Mouse (Mus musculus) thymus, adult 2 months (tissue): ENCODE results near the gene Nmt1.

Source experiments
- CTCF ChIP-seq: fragments of 200-500 bp; IDR thresholded peaks from 2 replicates; pipeline ENCODE4 v1.5.1; 2012; ENCODE audit warnings: mild to moderate bottlenecking, control low read depth, low read length, moderate library complexity, borderline replicate concordance; ENCODE audit not compliant: control insufficient read depth, poor library complexity, insufficient read depth; ENCODE audit errors: extremely low read depth
- POLR2A ChIP-seq: fragments of 200-500 bp; IDR thresholded peaks from 2 replicates; pipeline ENCODE4 v1.6.1; 2012; ENCODE audit warnings: mild to moderate bottlenecking, low read length, control low read depth, moderate library complexity; ENCODE audit not compliant: control insufficient read depth, poor library complexity, insufficient read depth; ENCODE audit errors: extremely low read depth

GRCm38 (mm10) chr11:103069731-103070130 lies 41.7 kb downstream of the Nmt1 start:
- TF ChIP-seq CTCF: no peak
- TF ChIP-seq POLR2A: no peak
